In genomic region chr12:82675137-82675536, GRCm38 (mm10) we compare ENCODE assay signal across 27 mouse cellular contexts.
DNase-seq lines count a peak whose midpoint lies in the region; ATAC-seq and TF ChIP-seq lines count a peak whose summit lies in the region.
"Had no signal": no experiment of that assay in that cellular context is flagged by ENCODE, and none has a peak within 500 bp of the region (broad histone marks: within the 10 kb centered on the region; RNA-seq: fewer than 3 reads in every experiment).

No protein-coding gene starts in this region.

- TF ChIP-seq CTCF in Patski (IDR thresholded peaks at IDR 0.05) = no peak

- no peaks in the 10 kb centered on the region for H3K27me3 ChIP-seq in embryonic facial prominence, embryonic 14.5 days (replicated peaks; ENCODE audit: control insufficient read depth, insufficient read depth, low read length)
- H3K27me3 ChIP-seq in embryonic facial prominence, embryonic 10.5 days (replicated peaks; ENCODE audit: low read depth, poor library complexity, severe bottlenecking) = no peaks in the 10 kb centered on the region
- no peaks in the 10 kb centered on the region for H3K27me3 ChIP-seq in heart, embryonic 16.5 days (ENCODE audit: control insufficient read depth, insufficient read depth, low read length)
- no peaks in the 10 kb centered on the region for H3K27me3 ChIP-seq in Patski
- H3K27me3 ChIP-seq: embryonic facial prominence, embryonic 13.5 days; hindbrain, embryonic 15.5 days; intestine, embryonic 15.5 days; liver, embryonic 15.5 days; lung, embryonic 15.5 days; megakaryocyte, embryonic 14.5 days; midbrain, embryonic 13.5 days; neural tube, embryonic 12.5 days had no signal

- no peaks in the 10 kb centered on the region for H3K9me3 ChIP-seq in embryonic facial prominence, embryonic 14.5 days (ENCODE audit: control insufficient read depth, low read length)
- H3K9me3 ChIP-seq in embryonic facial prominence, embryonic 10.5 days = no peaks in the 10 kb centered on the region
- no peaks in the 10 kb centered on the region for H3K9me3 ChIP-seq in heart, embryonic 16.5 days (replicated peaks; ENCODE audit: control insufficient read depth, low read length)
- H3K9me3 ChIP-seq: embryonic facial prominence, embryonic 13.5 days; hindbrain, embryonic 15.5 days; intestine, embryonic 15.5 days; limb, embryonic 10.5 days; liver, embryonic 15.5 days; lung, embryonic 15.5 days; megakaryocyte, embryonic 14.5 days; midbrain, embryonic 13.5 days; neural tube, embryonic 12.5 days had no signal

- H3K4me3 ChIP-seq in embryonic facial prominence, embryonic 14.5 days (ENCODE audit: low read depth, low read length) = no peak overlapping the region
- no peak overlapping the region for H3K4me3 ChIP-seq in embryonic facial prominence, embryonic 10.5 days
- H3K4me3 ChIP-seq in heart, embryonic 16.5 days (ENCODE audit: low read length) = no peak overlapping the region
- H3K4me3 ChIP-seq: embryonic facial prominence, embryonic 13.5 days; heart, adult 2 months; hindbrain, embryonic 15.5 days; intestine, embryonic 15.5 days; limb, embryonic 10.5 days; liver, embryonic 15.5 days; lung, embryonic 15.5 days; megakaryocyte, embryonic 14.5 days; midbrain, embryonic 13.5 days; neural tube, embryonic 12.5 days had no signal

- ATAC-seq in embryonic facial prominence, embryonic 14.5 days (ENCODE audit: low read depth) = peak; percentile 55; the same call in 1 of the 2 replicates
- ATAC-seq in heart, embryonic 16.5 days (replicated peaks; ENCODE audit: extremely low read depth, insufficient read depth, low FRiP score) = no peak
- ATAC-seq in Patski = peak; percentile 31
- ATAC-seq: forebrain, embryonic 14.5 days; intestine, embryonic 15.5 days; midbrain, embryonic 13.5 days had no signal

- no peak overlapping the region for H3K4me2 ChIP-seq in embryonic facial prominence, embryonic 14.5 days (ENCODE audit: low read depth, low read length)
- no peak overlapping the region for H3K4me2 ChIP-seq in heart, embryonic 16.5 days (ENCODE audit: low read depth, low read length)
- H3K4me2 ChIP-seq: embryonic facial prominence, embryonic 13.5 days; hindbrain, embryonic 15.5 days; intestine, embryonic 15.5 days; liver, embryonic 15.5 days; lung, embryonic 15.5 days; midbrain, embryonic 13.5 days; neural tube, embryonic 12.5 days had no signal

- no peak overlapping the region for H3K9ac ChIP-seq in embryonic facial prominence, embryonic 14.5 days (ENCODE audit: low read depth, low read length)
- peak overlapping the region; percentile 30 for H3K9ac ChIP-seq in heart, embryonic 16.5 days (ENCODE audit: low read length)
- H3K9ac ChIP-seq: embryonic facial prominence, embryonic 13.5 days; hindbrain, embryonic 15.5 days; intestine, embryonic 15.5 days; liver, embryonic 15.5 days; lung, embryonic 15.5 days; midbrain, embryonic 13.5 days; neural tube, embryonic 12.5 days had no signal

- POLR2A ChIA-PET in Patski (lab: Charles Lee) = no interaction called here

- H3K27ac ChIP-seq in embryonic facial prominence, embryonic 14.5 days (replicated peaks; ENCODE audit: low read depth, low read length) = no peak overlapping the region
- H3K27ac ChIP-seq in embryonic facial prominence, embryonic 10.5 days (replicated peaks) = no peak overlapping the region
- peak overlapping the region; percentile 58 for H3K27ac ChIP-seq in heart, embryonic 16.5 days (ENCODE audit: low read length)
- H3K27ac ChIP-seq: embryonic facial prominence, embryonic 13.5 days; heart, adult 2 months; hindbrain, embryonic 15.5 days; intestine, embryonic 15.5 days; limb, embryonic 10.5 days; liver, embryonic 15.5 days; lung, embryonic 15.5 days; midbrain, embryonic 13.5 days; neural tube, embryonic 12.5 days; stomach, postnatal 0 days had no signal

- no peaks in the 10 kb centered on the region for H3K36me3 ChIP-seq in embryonic facial prominence, embryonic 14.5 days (ENCODE audit: control insufficient read depth, insufficient read depth, low read length)
- H3K36me3 ChIP-seq in embryonic facial prominence, embryonic 10.5 days (replicated peaks) = no peaks in the 10 kb centered on the region
- no peaks in the 10 kb centered on the region for H3K36me3 ChIP-seq in heart, embryonic 16.5 days (ENCODE audit: control insufficient read depth, insufficient read depth)
- H3K36me3 ChIP-seq: embryonic facial prominence, embryonic 13.5 days; hindbrain, embryonic 15.5 days; intestine, embryonic 15.5 days; limb, embryonic 10.5 days; liver, embryonic 15.5 days; lung, embryonic 15.5 days; midbrain, embryonic 13.5 days; neural tube, embryonic 12.5 days had no signal

- CTCF ChIA-PET in Patski (lab: Charles Lee) = interaction anchor here (1.3 kb wide), 1 partner anchor 30 kb away, joined by 3 read pairs; no protein-coding TSS in a partner anchor

- 48% methylated on average over 4 of the region's 4 CpGs for WGBS in embryonic facial prominence, embryonic 14.5 days
- 73% methylated on average over 4 of the region's 4 CpGs for WGBS in embryonic facial prominence, embryonic 10.5 days
- WGBS in heart, embryonic 16.5 days = 46% methylated on average over 4 of the region's 4 CpGs

- H3K4me1 ChIP-seq in embryonic facial prominence, embryonic 14.5 days (ENCODE audit: control insufficient read depth, insufficient read depth, low read length) = no peaks in the 10 kb centered on the region; the same call in 1 of the 2 replicates
- peaks cover 6% of the 10 kb centered on the region; the same call in 1 of the 2 replicates for H3K4me1 ChIP-seq in embryonic facial prominence, embryonic 10.5 days
- H3K4me1 ChIP-seq in heart, embryonic 16.5 days (ENCODE audit: control insufficient read depth, insufficient read depth, low read length) = peaks cover 12% of the 10 kb centered on the region
- H3K4me1 ChIP-seq: intestine, embryonic 15.5 days; liver, embryonic 15.5 days; megakaryocyte, embryonic 14.5 days; neural tube, embryonic 12.5 days had no signal

- in situ Hi-C loops in Patski (cut with MboI; ENCODE audit: low pct_unique_long_range_greater_than_20kb) = no loop called here

- no peak for DNase-seq in embryonic facial prominence, embryonic 14.5 days (ENCODE audit: low spot score)
- DNase-seq in embryonic facial prominence, embryonic 10.5 days (ENCODE audit: low spot score) = no peak
- no peak for DNase-seq in heart, postnatal 36 days
- DNase-seq in Patski (ENCODE audit: low read depth, low spot score) = peak; percentile 3
- peak; percentile 51 for DNase-seq in adrenal gland, postnatal 36 days
- no peak for DNase-seq in embryo, embryonic 10.5 days (ENCODE audit: low spot score)
- DNase-seq: cerebellum, adult 11 months; gastrocnemius, postnatal 14 days; heart, adult 2 months; kidney, adult 8-10 months; liver; lung, postnatal 36 days; right cerebral cortex, postnatal 14 days; thymus, adult 2 months; thymus, postnatal 4 days had no signal

- intact Hi-C loops in heart, postnatal 36 days (cut with DNase I) = no loop called here

Comparison
In these comparisons a context has a peak if more than half of its experiments do, and no peak if none do; other contexts are left out.
1. DNase-seq: peak in Patski (single experiment) and adrenal gland, postnatal 36 days (2 of 2); none in embryonic facial prominence, embryonic 14.5 days (single experiment), embryonic facial prominence, embryonic 10.5 days (single experiment), heart, postnatal 36 days (0 of 2) and embryo, embryonic 10.5 days (single experiment).